Mouse (Mus musculus) forebrain, embryonic 10.5 days (tissue): Measurements from ENCODE around the gene Ifitm2. TPM values are rescaled to one million over a fixed set of nuclear protein-coding genes. Genes with fewer than 3 reads are reported as not detected.

Experiments used
- DNase-seq: peaks from one replicate; pipeline ENCODE4 v3.0.0-alpha.2; 2017; ENCODE audit warnings: low spot score; ENCODE audit errors: extremely low spot score
- H3K27ac ChIP-seq: fragments of 300-500 bp; sonication (generic); 2 replicates; pipeline ENCODE4 v1.5.1; 2016; ENCODE audit warnings: mild to moderate bottlenecking
- H3K27me3 ChIP-seq: fragments of 300-500 bp; sonication (generic); 2 replicates; pipeline ENCODE4 v1.6.1; 2016; ENCODE audit warnings: mild to moderate bottlenecking; ENCODE audit not compliant: poor library complexity, severe bottlenecking
- H3K36me3 ChIP-seq: fragments of 300-500 bp; sonication (generic); replicated peaks from 2 replicates; pipeline ENCODE4 v1.6.1; 2016; ENCODE audit warnings: mild to moderate bottlenecking, moderate library complexity
- H3K4me1 ChIP-seq: fragments of 300-500 bp; sonication (generic); 2 replicates; pipeline ENCODE4 v1.6.1; 2016
- H3K4me3 ChIP-seq: fragments of 300-500 bp; sonication (generic); 2 replicates; pipeline ENCODE4 v1.5.1; 2016; ENCODE audit warnings: mild to moderate bottlenecking, moderate library complexity
- H3K9me3 ChIP-seq: fragments of 300-500 bp; sonication (generic); 2 replicates; pipeline ENCODE4 v1.6.1; 2016; ENCODE audit warnings: mild to moderate bottlenecking, moderate library complexity
- WGBS: fragments of 180-500 bp; shearing (Covaris S2); methylation state at CpG from one replicate; pipeline ENCODE4 v1.1.7; 2016; 5-methylcytosine and 5-hydroxymethylcytosine counted together
- polyA plus RNA-seq: library from polyadenylated mRNA; unstranded; fragments of >200 nt; fragmentation: Nextera tagmentation; extraction: Ambion mirVana; gene quantifications from 2 replicates; pipeline ENCODE4 v1.2.1, GENCODE M21; 2016

Ifitm2 gene
- polyA plus RNA-seq, 1 experiment from 2014 or later: 365 TPM

GRCm38 (mm10) chr7:140907697-140908096 is 48.1 kb downstream of the Ifitm2 start:
- H3K36me3 ChIP-seq: no peaks in the 10 kb centered on the region
- WGBS: 84% methylated on average over 7 of the region's 7 CpGs
- no peak for DNase-seq
- H3K4me3 ChIP-seq: no peak overlapping the region
- peaks cover 12% of the 10 kb centered on the region for H3K4me1 ChIP-seq
- H3K27me3 ChIP-seq: peaks cover 12% of the 10 kb centered on the region; the same call in 1 of the 2 replicates
- no peaks in the 10 kb centered on the region for H3K9me3 ChIP-seq
- H3K27ac ChIP-seq: no peak overlapping the region

- DNase-seq: no peak
- Histone ChIP-seq H3K27ac (no peak overlapping the region), H3K4me3 (no peak overlapping the region), H3K36me3 (no peaks in the 10 kb centered on the region), H3K4me1 (peaks cover 18% of the 10 kb centered on the region), H3K27me3 (peaks cover 12% of the 10 kb centered on the region; the same call in 1 of the 2 replicates), H3K9me3 (no peaks in the 10 kb centered on the region)
- WGBS: 88% methylated on average over 13 of the region's 13 CpGs
Observed at GRCm38 (mm10) chr7:140907131-140907530, 48.7 kb downstream of the Ifitm2 start.

- Histone ChIP-seq H3K9me3 (no peaks in the 10 kb centered on the region), H3K27ac (no peak overlapping the region), H3K4me3 (no peak overlapping the region), H3K4me1 (peaks cover 23% of the 10 kb centered on the region), H3K36me3 (no peaks in the 10 kb centered on the region), H3K27me3 (peaks cover 9% of the 10 kb centered on the region; the same call in 1 of the 2 replicates)
- 92% methylated on average over 2 of the region's 2 CpGs for WGBS
- DNase-seq: no peak
Observed at GRCm38 (mm10) chr7:140905642-140906081, 50.1 kb downstream of the Ifitm2 start.

Other genes with a start within 250 kb of the Ifitm2 start
- not detected in 2 replicates for gene Cyp2e1, start 192.2 kb downstream of the Ifitm2 start, polyA plus RNA-seq
- not detected in 2 replicates for gene Syce1, start 168.1 kb downstream of the Ifitm2 start, polyA plus RNA-seq
- gene Zfp941, start 133.8 kb downstream of the Ifitm2 start, polyA plus RNA-seq: 3.7 and 3.8 TPM in 2 replicates
- gene Urah, start 121.0 kb downstream of the Ifitm2 start, polyA plus RNA-seq: 0.41 and 0.64 TPM in 2 replicates
- not detected in 2 replicates for gene Scgb1c1, start 110.4 kb downstream of the Ifitm2 start, polyA plus RNA-seq
- gene Odf3, start 108.2 kb downstream of the Ifitm2 start, polyA plus RNA-seq: not detected in 2 replicates
- not detected in 2 replicates for gene Gm45785, start 99.7 kb downstream of the Ifitm2 start, polyA plus RNA-seq
- gene Ric8a, start 99.0 kb downstream of the Ifitm2 start, polyA plus RNA-seq: 51.3 and 57.6 TPM in 2 replicates
- gene Bet1l, start 98.4 kb downstream of the Ifitm2 start, polyA plus RNA-seq: 21.2 and 22.5 TPM in 2 replicates
- 354 and 374 TPM in 2 replicates for gene Psmd13, start 74.0 kb downstream of the Ifitm2 start, polyA plus RNA-seq
- gene Sirt3, start 73.7 kb downstream of the Ifitm2 start, polyA plus RNA-seq: 26.8 and 28.4 TPM in 2 replicates
- gene Cox8b, start 55.5 kb downstream of the Ifitm2 start, polyA plus RNA-seq: not detected in 2 replicates
- 0.06 and 0.10 TPM in 2 replicates for gene Nlrp6, start 35.1 kb downstream of the Ifitm2 start, polyA plus RNA-seq
- gene Pgghg, start 14.6 kb downstream of the Ifitm2 start, polyA plus RNA-seq: 14.2 and 14.5 TPM in 2 replicates
- gene Ifitm5, start 5.7 kb downstream of the Ifitm2 start, polyA plus RNA-seq: 2.0 TPM in 2 replicates
- 0.33 TPM in 1 of 2 replicates, not detected in the other for gene Gm45717, start 50 bp downstream of the Ifitm2 start, polyA plus RNA-seq
- 3.7 and 4.1 TPM in 2 replicates for gene Ifitm1, start 11.2 kb upstream of the Ifitm2 start, polyA plus RNA-seq
- gene Ifitm3, start 54.8 kb upstream of the Ifitm2 start, polyA plus RNA-seq: 10.8 and 13.8 TPM in 2 replicates
- not detected in 2 replicates for gene Ifitm6, start 61.9 kb upstream of the Ifitm2 start, polyA plus RNA-seq
- not detected in 2 replicates for gene Gm17387, start 73.1 kb upstream of the Ifitm2 start, polyA plus RNA-seq
- gene B4galnt4, start 105.1 kb upstream of the Ifitm2 start, polyA plus RNA-seq: 24.6 and 30.4 TPM in 2 replicates
- gene Pkp3, start 122.2 kb upstream of the Ifitm2 start, polyA plus RNA-seq: 2.4 and 2.8 TPM in 2 replicates
- 2.0 and 2.2 TPM in 2 replicates for gene Sigirr, start 144.6 kb upstream of the Ifitm2 start, polyA plus RNA-seq
- 0.53 and 0.69 TPM in 2 replicates for gene Ano9, start 161.8 kb upstream of the Ifitm2 start, polyA plus RNA-seq
- 81.1 and 84.7 TPM in 2 replicates for gene Ptdss2, start 166.4 kb upstream of the Ifitm2 start, polyA plus RNA-seq
- 64.2 and 66.6 TPM in 2 replicates for gene Rnh1, start 216.9 kb upstream of the Ifitm2 start, polyA plus RNA-seq
- gene Hras, start 238.0 kb upstream of the Ifitm2 start, polyA plus RNA-seq: 80.6 and 82.7 TPM in 2 replicates
- 15.5 and 15.6 TPM in 2 replicates for gene Lrrc56, start 238.2 kb upstream of the Ifitm2 start, polyA plus RNA-seq